Mouse (Mus musculus): ENCODE data around the gene Sord. TPM values are rescaled to one million over a fixed set of nuclear protein-coding genes. Genes with fewer than 3 reads are reported as not detected.
A peak's percentile ranks its signal among the peaks of the same experiment; 100 is the strongest.

Sord gene
- total RNA-seq, 4 experiments from 2014 or later: 18.3 to 23.9 (median 21.9) TPM

DNA sequence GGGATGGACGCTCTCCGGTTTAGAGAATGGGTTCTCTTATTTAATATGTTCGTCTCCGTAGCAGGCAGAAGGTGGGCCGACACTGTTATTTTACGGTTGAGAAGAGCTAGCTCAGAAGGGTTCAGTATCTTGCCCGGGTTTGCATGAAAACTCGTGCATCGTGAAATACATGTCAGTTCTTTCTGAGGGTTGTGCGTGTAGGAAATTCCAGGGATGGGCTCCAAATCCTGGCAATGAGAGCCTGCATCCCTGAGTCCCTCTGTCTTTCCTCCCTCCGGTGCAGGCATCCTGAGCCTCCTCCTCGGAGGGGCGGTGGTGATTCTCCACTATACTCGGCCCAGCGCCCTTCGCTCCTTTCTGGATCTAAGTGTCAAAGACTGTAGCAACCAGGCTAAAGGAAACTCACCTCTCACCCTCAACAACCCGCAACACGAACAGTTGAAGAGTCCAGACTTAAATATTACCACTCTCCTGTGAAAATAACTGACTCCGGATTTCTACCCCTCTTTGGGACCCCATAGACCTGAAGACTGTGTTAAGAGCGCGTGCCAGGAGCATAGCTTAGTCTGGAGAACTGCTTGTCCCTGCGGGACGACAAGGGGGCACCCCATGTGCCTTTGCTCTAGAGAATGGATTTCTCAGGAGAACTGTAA is 67.5 kb downstream of the Sord start:
- no peak for DNase-seq (ENCODE audit: low spot score in 2 of 2)

DNA sequence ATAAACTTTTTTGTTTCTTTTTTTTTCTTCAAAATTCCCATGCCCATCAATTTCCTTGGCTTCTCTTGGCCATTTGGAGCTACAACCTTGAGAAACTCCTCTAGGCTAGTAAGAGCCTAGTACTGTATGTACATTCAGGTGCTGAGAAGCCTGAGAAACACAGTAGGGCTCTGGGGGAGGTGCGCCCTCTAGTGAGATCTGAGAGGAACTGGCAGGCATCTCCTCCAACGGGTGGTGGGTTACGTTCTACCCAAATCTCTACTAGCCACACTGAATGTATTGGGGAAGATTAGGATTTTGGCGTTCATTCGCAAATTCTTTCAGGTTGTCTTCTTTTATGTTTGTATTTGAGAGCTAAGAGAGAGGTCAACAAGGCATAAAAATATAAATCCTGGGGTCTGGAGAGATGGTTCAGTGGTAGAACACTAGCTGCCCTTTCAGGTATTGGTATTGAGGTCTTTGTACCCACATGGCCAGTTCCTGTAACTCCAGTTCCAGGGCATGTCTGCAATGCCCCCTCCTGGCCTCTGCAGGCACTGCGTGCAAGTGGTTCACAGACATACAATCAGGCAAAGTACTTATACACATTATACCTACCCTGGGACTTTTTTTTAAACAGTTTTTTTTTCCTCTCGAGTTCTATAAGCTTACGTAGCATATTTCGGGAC is 68.2 kb downstream of the Sord start:
- DNase-seq (ENCODE audit: low spot score in 2 of 2): peak; percentile 18 to 26

DNA sequence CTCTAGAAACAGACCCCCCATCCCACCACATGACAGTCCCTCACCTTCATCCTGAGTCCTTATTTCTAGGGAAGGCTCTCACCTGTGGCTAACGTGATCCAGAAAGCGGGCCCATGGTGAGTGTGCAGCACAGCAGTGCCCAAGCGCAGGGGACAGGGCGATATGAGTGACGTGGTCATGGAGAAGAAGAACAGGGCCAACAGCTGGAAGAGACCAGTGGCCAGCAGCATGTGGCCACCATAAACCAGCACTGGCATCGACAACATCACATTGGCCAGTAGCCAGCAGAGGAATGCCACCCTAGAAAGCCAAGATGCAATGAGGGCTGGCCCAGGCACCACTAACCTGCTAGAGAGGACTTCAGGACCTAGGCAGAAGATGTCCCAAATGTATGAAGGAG is 70.0 kb downstream of the Sord start:
- DNase-seq (ENCODE audit: low spot score in 2 of 2): no peak

DNA sequence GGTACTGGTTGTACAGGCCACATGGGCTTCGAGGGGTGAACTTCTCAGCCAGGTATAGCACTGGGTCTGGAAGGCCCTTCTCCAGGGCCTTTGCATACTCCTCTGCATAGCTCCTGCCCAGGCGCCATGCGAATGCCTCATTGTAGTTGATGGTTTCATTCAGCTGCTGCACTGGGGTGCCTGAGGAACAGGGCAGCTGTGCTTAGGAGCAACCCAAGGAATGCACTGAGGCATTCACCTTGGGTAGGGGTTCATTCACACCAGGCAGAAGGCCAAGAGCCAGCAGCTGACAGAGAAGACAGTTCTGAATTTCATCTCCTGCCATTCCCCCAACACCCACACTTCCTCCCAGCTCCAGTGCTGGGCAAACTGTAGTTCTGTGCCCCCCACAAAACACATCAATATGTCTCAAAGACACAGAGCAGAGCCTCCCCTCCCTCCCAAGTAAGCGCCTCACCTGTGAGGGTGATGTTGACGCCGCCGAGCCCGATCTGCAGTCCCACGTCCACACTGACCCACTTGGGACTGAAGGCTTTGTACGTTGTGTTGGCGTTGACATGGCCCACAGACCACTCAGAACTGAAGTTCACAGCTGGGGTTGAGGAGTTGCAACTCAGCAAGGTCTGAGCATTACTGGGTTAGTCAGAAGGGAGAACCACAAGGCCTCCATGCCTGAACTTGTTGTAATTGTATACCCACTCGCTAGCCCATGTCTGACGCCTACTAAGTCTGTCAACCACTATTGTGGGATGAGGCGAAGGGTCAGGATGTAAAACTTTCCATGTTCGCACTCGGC is 70.7 kb downstream of the Sord start:
- DNase-seq (ENCODE audit: low spot score in 2 of 2): no peak

GRCm38 (mm10) chr2:122306184-122306583 is 71.6 kb downstream of the Sord start:
- no peak for DNase-seq (ENCODE audit: low spot score in 2 of 2)

- no peak for DNase-seq (ENCODE audit: low spot score in 2 of 2)
These were observed 75.1 kb downstream of the Sord start for GRCm38 (mm10) chr2:122309647-122310046.

DNA sequence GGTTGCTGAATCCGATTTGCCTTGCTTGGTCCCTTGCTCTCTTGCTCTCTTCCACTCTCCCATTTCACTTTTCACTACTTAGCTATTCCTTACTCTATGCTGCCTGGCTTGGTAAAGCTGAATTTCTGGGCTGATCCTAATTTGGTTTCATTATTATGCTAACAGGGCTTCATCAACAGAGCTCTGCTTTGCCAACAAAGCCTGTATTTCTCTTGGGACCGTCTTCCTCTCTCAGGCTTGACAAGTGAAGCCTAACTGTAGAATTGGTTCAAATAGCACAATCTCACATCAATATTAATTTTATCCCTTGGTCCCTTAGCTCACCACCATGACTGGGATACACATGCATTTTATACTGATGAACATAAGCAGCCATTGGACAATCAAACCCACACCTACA is 77.0 kb downstream of the Sord start:
- DNase-seq (ENCODE audit: low spot score in 2 of 2): no peak

GRCm38 (mm10) chr2:122312722-122313417 is 78.3 kb downstream of the Sord start:
- DNase-seq (ENCODE audit: low spot score in 2 of 2): peak in 1 of 2 experiments; percentile 26

GRCm38 (mm10) chr2:122313536-122313935 is 79.0 kb downstream of the Sord start, which contains the start of gene Duoxa1:
Gene Duoxa1, minus strand, starts transcription at chr2:122313730.
- DNase-seq (ENCODE audit: low spot score in 2 of 2): no peak

Other genes with a start within 250 kb of the Sord start
- gene Eif3j1, start 206.2 kb upstream of the Sord start, total RNA-seq (2022): 10 to 100 TPM; 18.1 to 21.9 (median 18.7) TPM
- 10 to 100 TPM; 15.2 to 19.3 (median 18.5) TPM for gene Spg11, start 116.4 kb upstream of the Sord start, total RNA-seq (2022)
- 100 to 1,000 TPM; 103 to 516 (median 252) TPM for gene B2m, start 87.1 kb upstream of the Sord start, total RNA-seq (2022)
- gene Trim69, start 74.0 kb upstream of the Sord start, total RNA-seq (2022): not detected
- gene Patl2, start 48.6 kb upstream of the Sord start, total RNA-seq (2022): under 1 TPM in 2 of 4 experiments, not detected in 2; 0.23 to 0.29 TPM
- not detected for gene Terb2, start 48.5 kb upstream of the Sord start, total RNA-seq (2022)
- under 1 TPM; 0.05 to 0.08 (median 0.06) TPM for gene Duox2, start 63.7 kb downstream of the Sord start, total RNA-seq (2022)
- not detected for gene Duoxa2, start 64.2 kb downstream of the Sord start, total RNA-seq (2022)
- gene Duoxa1, start 79.0 kb downstream of the Sord start, total RNA-seq (2022): not detected
- gene Duox1, start 80.9 kb downstream of the Sord start, total RNA-seq (2022): not detected
- gene Shf, start 134.4 kb downstream of the Sord start, total RNA-seq (2022): 10 to 100 TPM; 56.6 to 66.5 (median 61.5) TPM
- 1 to 10 TPM in 1 of 4 experiments, under 1 TPM in 3; 0.19 to 1.3 (median 0.56) TPM for gene Slc28a2, start 191.7 kb downstream of the Sord start, total RNA-seq (2022)